Mouse (Mus musculus) thymus, adult 2 months (tissue): Measurements from ENCODE around the gene Gm36028.

ENCODE experiments used
- CTCF ChIP-seq: fragments of 200-500 bp; IDR thresholded peaks from 2 replicates; pipeline ENCODE4 v1.5.1; 2012; ENCODE audit warnings: mild to moderate bottlenecking, control low read depth, low read length, moderate library complexity, borderline replicate concordance; ENCODE audit not compliant: control insufficient read depth, poor library complexity, insufficient read depth; ENCODE audit errors: extremely low read depth
- POLR2A ChIP-seq: fragments of 200-500 bp; IDR thresholded peaks from 2 replicates; pipeline ENCODE4 v1.6.1; 2012; ENCODE audit warnings: mild to moderate bottlenecking, low read length, control low read depth, moderate library complexity; ENCODE audit not compliant: control insufficient read depth, poor library complexity, insufficient read depth; ENCODE audit errors: extremely low read depth

DNA sequence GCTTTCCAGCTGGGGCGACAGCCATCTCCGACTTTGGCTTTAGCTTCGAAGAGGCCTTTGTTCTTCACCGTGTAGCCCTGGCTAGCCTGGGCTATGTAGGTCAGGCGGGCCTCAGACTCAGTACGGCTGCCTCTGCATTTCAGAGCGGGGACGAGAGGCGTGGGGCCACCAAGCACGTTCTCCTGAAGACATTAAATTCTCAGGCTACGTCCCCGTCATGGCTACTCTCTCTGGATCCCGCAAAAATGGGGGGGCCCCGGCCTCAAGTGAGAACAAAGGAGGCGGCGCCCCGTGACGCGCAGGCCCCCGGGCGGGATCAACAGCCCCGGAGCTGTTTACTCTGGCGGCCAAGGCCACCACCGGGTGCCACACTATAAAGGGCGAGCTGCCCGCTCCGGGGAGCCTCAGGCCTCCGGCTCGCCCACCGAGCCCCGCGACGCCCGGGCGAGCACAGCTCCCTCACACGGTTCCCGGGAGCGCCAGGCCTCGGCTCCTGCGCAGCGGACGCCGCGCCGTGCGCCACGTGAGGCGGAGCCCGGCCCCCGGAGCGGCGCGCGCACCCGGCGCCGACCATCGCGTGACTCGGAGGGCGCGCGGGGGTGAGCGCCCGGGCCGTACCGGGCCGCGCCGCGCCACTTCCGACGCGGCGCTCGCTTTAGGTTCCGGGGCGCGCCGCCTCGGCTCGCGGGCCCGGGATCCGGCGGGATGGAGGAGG, 7.0 kb upstream of the Gm36028 start, which contains the start of gene Lrrc58:
- no peak for TF ChIP-seq CTCF
- peak; percentile 94 for TF ChIP-seq POLR2A
